Mouse (Mus musculus) layer of hippocampus, adult 2 months (tissue): Measurements from ENCODE around the gene Akr1b8. TPM values are rescaled to one million over a fixed set of nuclear protein-coding genes. Genes with fewer than 3 reads are reported as not detected.
"Not testable (repeated sequence)": the region's sequence is repeated elsewhere in the genome, so short reads cannot be mapped to it uniquely, and the experiment has no call there.

Source experiments
- DNase-seq, 2 experiments: peaks; one replicate each; pipeline ENCODE4 v3.0.0; 2022; ENCODE audit warnings: low spot score in 2 of 2
- H3K27ac ChIP-seq: fragments of 200-600 bp; 2 replicates; pipeline ENCODE4 v1.8.1; 2022
- H3K4me3 ChIP-seq: fragments of 200-600 bp; 2 replicates; pipeline ENCODE4 v1.8.1; 2022; ENCODE audit warnings: mild to moderate bottlenecking
- CTCF ChIP-seq: fragments of 200-600 bp; conservative IDR thresholded peaks from 2 replicates; pipeline ENCODE4 v1.8.1; 2022; ENCODE audit warnings: antibody characterized with exemption, mild to moderate bottlenecking, moderate library complexity
- long read RNA-seq, 2 experiments: library from polyadenylated mRNA; stranded (forward); transcript quantifications; one replicate each; pipeline ENCODE4 v2.0.0; 2021; ENCODE audit warnings: borderline mapping rate in 2 of 2
- total RNA-seq, 2 experiments: library from RNA; stranded (reverse); gene quantifications; 2 replicates each; pipeline ENCODE4 v1.2.3; 2021

The Akr1b8 gene
- under 1 TPM; 0.44 to 0.82 TPM for total RNA-seq
- long read RNA-seq, experiment 1, partial matches to known transcripts: 0 of 1 reads
- long read RNA-seq, experiment 1, other reads (novel, unspliced or antisense): 0 of 1 reads
- long read RNA-seq, experiment 2: 0 reads

GRCm38 (mm10) chr6:34353658-34354353 lies at the start of gene Akr1b8:
Gene Akr1b8 (plus strand): TSS chr6:34354119.
- no peak for DNase-seq
- no peak for TF ChIP-seq CTCF
- no peak within 1 kb of the TSS for H3K4me3 ChIP-seq
- no peak within 1 kb of the TSS for H3K27ac ChIP-seq

GRCm38 (mm10) chr6:34304675-34305241 lies 49.2 kb upstream of the Akr1b8 start:
- no peak for TF ChIP-seq CTCF
- no peak overlapping the region for H3K27ac ChIP-seq
- H3K4me3 ChIP-seq: no peak overlapping the region
- no peak for DNase-seq

- no peak for TF ChIP-seq CTCF
- no peak for DNase-seq
- Histone ChIP-seq H3K27ac (no peak overlapping the region), H3K4me3 (no peak overlapping the region)
These were observed 47.1 kb upstream of the Akr1b8 start for GRCm38 (mm10) chr6:34306797-34307196.

GRCm38 (mm10) chr6:34309526-34309925 lies 44.4 kb upstream of the Akr1b8 start:
- no peak for TF ChIP-seq CTCF
- H3K4me3 ChIP-seq: no peak overlapping the region
- no peak overlapping the region for H3K27ac ChIP-seq
- DNase-seq: no peak

- DNase-seq: no peak
- no peak for TF ChIP-seq CTCF
- no peak overlapping the region for H3K4me3 ChIP-seq
- no peak overlapping the region for H3K27ac ChIP-seq
These were observed 43.8 kb upstream of the Akr1b8 start for GRCm38 (mm10) chr6:34310023-34310595.

GRCm38 (mm10) chr6:34313386-34313785 lies 40.5 kb upstream of the Akr1b8 start:
- no peak overlapping the region for H3K27ac ChIP-seq
- no peak overlapping the region for H3K4me3 ChIP-seq
- no peak for DNase-seq
- TF ChIP-seq CTCF: no peak

GRCm38 (mm10) chr6:34313921-34314320 lies 40.0 kb upstream of the Akr1b8 start:
- no peak for TF ChIP-seq CTCF
- Histone ChIP-seq H3K27ac (no peak overlapping the region), H3K4me3 (no peak overlapping the region)
- DNase-seq: no peak

GRCm38 (mm10) chr6:34316854-34317771 lies 36.8 kb upstream of the Akr1b8 start, which contains the start of gene Akr1b3:
Gene Akr1b3 (minus strand): TSS chr6:34317478.
- DNase-seq: peak; percentile 88 to 93
- Histone ChIP-seq H3K27ac (peak within 1 kb of the TSS; percentile 85), H3K4me3 (peak within 1 kb of the TSS; percentile 84)
- peak; percentile 45 for TF ChIP-seq CTCF

GRCm38 (mm10) chr6:34318172-34318571 lies 35.7 kb upstream of the Akr1b8 start:
- peak overlapping the region; percentile 84 for H3K4me3 ChIP-seq
- no peak for TF ChIP-seq CTCF
- H3K27ac ChIP-seq: no peak overlapping the region; the same call in 1 of the 2 replicates
- DNase-seq: no peak

- Histone ChIP-seq H3K27ac (no peak overlapping the region), H3K4me3 (no peak overlapping the region)
- no peak for TF ChIP-seq CTCF
- no peak for DNase-seq
These were observed 35.3 kb upstream of the Akr1b8 start for GRCm38 (mm10) chr6:34318636-34319035.

- DNase-seq: no peak
- no peak for TF ChIP-seq CTCF
- Histone ChIP-seq H3K4me3 (no peak overlapping the region), H3K27ac (no peak overlapping the region)
These were observed 31.8 kb upstream of the Akr1b8 start for GRCm38 (mm10) chr6:34322121-34322520.

- Histone ChIP-seq H3K4me3 (no peak overlapping the region), H3K27ac (no peak overlapping the region)
- TF ChIP-seq CTCF: no peak
- DNase-seq: no peak
These were observed 22.5 kb upstream of the Akr1b8 start for GRCm38 (mm10) chr6:34331379-34331778.

- not testable (repeated sequence) for H3K4me3 ChIP-seq, DNase-seq
These were observed 22.1 kb upstream of the Akr1b8 start for GRCm38 (mm10) chr6:34331804-34332203.

More at GRCm38 (mm10) chr6:34331804-34332203, 22.1 kb upstream of the Akr1b8 start:
- H3K27ac ChIP-seq: not testable (repeated sequence)
